Mouse (Mus musculus) lung, postnatal 0 days (tissue): ENCODE results near the gene Slc39a8.

Experiments
- CTCF ChIP-seq: IDR thresholded peaks from 2 replicates; pipeline ENCODE4 v1.5.1; 2016; ENCODE audit warnings: antibody characterized with exemption, mild to moderate bottlenecking
- EP300 ChIP-seq: IDR thresholded peaks from 2 replicates; pipeline ENCODE4 v1.6.1; 2016; ENCODE audit warnings: antibody characterized with exemption, mild to moderate bottlenecking, control low read depth

DNA sequence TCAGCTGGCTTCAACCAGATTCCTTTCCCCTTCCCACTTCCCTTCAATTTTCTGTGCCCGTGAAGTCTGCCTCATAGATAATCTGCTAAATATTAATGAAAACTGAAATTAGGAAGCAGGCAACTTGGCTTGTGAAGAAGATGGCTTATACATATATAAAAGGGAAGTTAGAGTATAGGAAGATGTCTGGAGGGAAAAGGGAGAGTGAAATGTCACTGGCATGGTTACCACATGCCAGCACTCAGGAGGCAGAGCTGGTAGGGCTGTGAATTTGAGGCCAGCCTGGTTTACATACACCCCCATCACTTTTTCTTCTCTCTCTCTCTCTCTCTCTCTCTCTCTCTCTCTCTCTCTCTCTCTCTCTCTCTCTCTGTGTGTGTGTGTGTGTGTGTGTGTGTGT lies 8.0 kb upstream of the Slc39a8 start:
- TF ChIP-seq CTCF (no peak), EP300 (no peak)
